Mouse (Mus musculus) stomach, postnatal 0 days (tissue): Measurements from ENCODE around the gene Sdc3. TPM values are rescaled to one million over a fixed set of nuclear protein-coding genes. Genes with fewer than 3 reads are reported as not detected.

Source experiments
- ATAC-seq: fragments of 200-750 bp; cut with Nextera tagmentation; 2 replicates; pipeline ENCODE4 v1.8.0; 2017; ENCODE audit not compliant: low FRiP score, low TSS enrichment
- DNase-seq: peaks from one replicate; pipeline ENCODE4 v3.0.0-alpha.2; 2016; ENCODE audit warnings: low spot score
- H3K27ac ChIP-seq: fragments of 300-500 bp; sonication (generic); replicated peaks from 2 replicates; pipeline ENCODE4 v1.5.1; 2014; ENCODE audit warnings: mild to moderate bottlenecking, control low read depth
- H3K27me3 ChIP-seq: fragments of 300-500 bp; sonication (generic); 2 replicates; pipeline ENCODE4 v1.6.1; 2014; ENCODE audit warnings: low read length; ENCODE audit not compliant: control insufficient read depth, insufficient read depth
- H3K36me3 ChIP-seq: fragments of 300-500 bp; sonication (generic); 2 replicates; pipeline ENCODE4 v1.6.1; 2014; ENCODE audit warnings: low read length, mixed read lengths; ENCODE audit not compliant: control insufficient read depth, insufficient read depth
- H3K4me1 ChIP-seq: fragments of 300-500 bp; sonication (generic); replicated peaks from 2 replicates; pipeline ENCODE4 v1.6.1; 2014; ENCODE audit warnings: antibody characterized with exemption; ENCODE audit not compliant: control insufficient read depth, insufficient read depth
- H3K4me2 ChIP-seq: fragments of 300-500 bp; sonication (generic); replicated peaks from 2 replicates; pipeline ENCODE4 v1.6.1; 2014; ENCODE audit warnings: low read depth, mild to moderate bottlenecking, control low read depth, moderate library complexity
- H3K4me3 ChIP-seq: fragments of 300-500 bp; sonication (generic); 2 replicates; pipeline ENCODE4 v1.5.1; 2014; ENCODE audit warnings: low read depth, low read length, control low read depth
- H3K9ac ChIP-seq: fragments of 300-500 bp; sonication (generic); 2 replicates; pipeline ENCODE4 v1.6.1; 2014; ENCODE audit warnings: mild to moderate bottlenecking, low read length, control low read depth, mixed read lengths
- H3K9me3 ChIP-seq: fragments of 300-500 bp; sonication (generic); 2 replicates; pipeline ENCODE4 v1.6.1; 2016; ENCODE audit warnings: low read length; ENCODE audit not compliant: control insufficient read depth
- CTCF ChIP-seq: IDR thresholded peaks from 2 replicates; pipeline ENCODE4 v1.5.1; 2016; ENCODE audit warnings: antibody characterized with exemption, low read depth, mild to moderate bottlenecking, moderate library complexity
- EP300 ChIP-seq: optimal IDR thresholded peaks from 2 replicates; pipeline ENCODE3; 2016; ENCODE audit warnings: antibody characterized with exemption
- WGBS: fragments of 180-500 bp; shearing (Covaris S2); extraction: QIAGEN DNeasy Blood & Tissue Kit; methylation state at CpG from one replicate; pipeline ENCODE4 v1.1.7; 2014; 5-methylcytosine and 5-hydroxymethylcytosine counted together
- polyA plus RNA-seq: library from polyadenylated mRNA; unstranded; fragments of >200 nt; fragmentation: Nextera tagmentation; extraction: Ambion mirVana; gene quantifications from 2 replicates; pipeline ENCODE4 v1.2.1, GENCODE M21; 2015

The Sdc3 gene
- polyA plus RNA-seq: 11.0 and 12.8 TPM in 2 replicates

DNA sequence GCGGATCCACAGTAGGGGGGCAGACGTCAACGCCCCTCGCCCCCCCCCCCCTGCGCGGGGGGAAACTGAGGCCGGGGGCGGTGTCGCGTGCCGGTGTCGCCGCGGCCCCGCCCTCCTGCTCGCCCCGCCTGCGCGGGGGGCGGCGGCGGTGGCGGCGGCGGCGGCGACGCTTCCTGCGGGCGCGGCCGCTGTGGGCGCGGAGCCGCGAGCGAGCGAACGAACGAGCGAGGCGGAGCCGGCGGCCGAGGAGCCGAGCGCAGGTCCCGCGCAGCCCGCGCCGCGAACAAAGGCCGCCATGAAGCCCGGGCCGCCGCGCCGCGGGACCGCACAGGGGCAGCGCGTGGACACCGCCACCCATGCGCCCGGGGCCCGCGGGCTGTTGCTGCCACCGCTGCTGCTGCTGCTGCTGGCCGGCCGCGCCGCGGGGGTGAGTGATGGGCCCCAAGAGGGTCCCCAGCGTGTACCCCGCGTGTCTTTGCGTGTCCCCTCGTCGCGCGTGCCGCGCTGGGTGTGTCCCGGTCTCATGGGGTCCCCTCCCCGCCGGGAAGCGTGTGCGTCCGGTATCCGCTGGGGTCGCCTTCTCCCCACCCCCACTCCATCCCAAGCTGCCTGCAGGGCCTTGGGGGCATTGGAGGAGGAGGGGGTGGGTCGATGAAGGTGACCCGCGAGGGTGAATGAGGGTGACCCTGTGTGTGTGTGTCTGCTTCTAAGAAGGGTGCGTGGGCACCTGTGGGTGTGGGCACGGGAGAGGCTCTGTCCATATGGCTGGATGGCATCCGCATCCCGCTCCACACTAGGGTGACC, at the start of gene Sdc3:
Gene Sdc3 (plus strand): TSS at position 162 of the 804 bp plus-strand sequence.
- Histone ChIP-seq H3K27me3 (no peaks in the 10 kb centered on the region), H3K36me3 (no peaks in the 10 kb centered on the region), H3K9me3 (no peaks in the 10 kb centered on the region), H3K9ac (peak within 1 kb of the TSS; percentile 89), H3K4me2 (peak within 1 kb of the TSS; percentile 97), H3K4me1 (no peaks in the 10 kb centered on the region; the same call in 1 of the 2 replicates), H3K4me3 (peak within 1 kb of the TSS; percentile 80), H3K27ac (peak within 1 kb of the TSS; percentile 71)
- WGBS: 2% methylated on average over 47 of the region's 99 CpGs
- DNase-seq (peak; percentile 60), ATAC-seq (peak; percentile 36)
- TF ChIP-seq CTCF: no peak
- no peak for TF ChIP-seq EP300

DNA sequence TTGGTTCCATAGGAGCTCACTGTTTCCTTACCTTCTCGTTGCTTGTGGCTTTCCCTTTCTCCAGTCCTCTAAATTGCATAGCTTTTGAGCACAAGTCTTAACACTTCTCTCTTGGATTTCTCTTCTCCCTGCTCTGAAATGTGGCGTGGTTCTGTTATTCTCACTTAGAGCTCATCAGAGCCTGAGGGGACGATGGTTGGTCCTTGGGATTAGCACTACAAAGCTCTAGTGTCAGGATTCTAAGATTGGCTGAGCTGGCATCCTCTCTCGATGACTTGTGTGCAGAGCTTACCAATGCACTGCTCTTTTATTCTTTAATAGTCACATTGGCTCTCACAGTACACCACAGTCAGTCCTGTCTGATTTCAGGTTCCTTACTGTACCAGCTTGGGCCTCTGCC, 48.3 kb upstream of the Sdc3 start:
- Histone ChIP-seq H3K36me3 (peaks cover 29% of the 10 kb centered on the region), H3K4me3 (no peak overlapping the region), H3K4me1 (no peaks in the 10 kb centered on the region), H3K9ac (no peak overlapping the region), H3K4me2 (no peak overlapping the region), H3K27me3 (no peaks in the 10 kb centered on the region), H3K27ac (no peak overlapping the region), H3K9me3 (no peaks in the 10 kb centered on the region)
- no peak for ATAC-seq
- no peak for DNase-seq
- 72% methylated on average over 4 of the region's 4 CpGs for WGBS
- TF ChIP-seq EP300: no peak
- TF ChIP-seq CTCF: no peak

- Histone ChIP-seq H3K27me3 (no peaks in the 10 kb centered on the region), H3K4me1 (no peaks in the 10 kb centered on the region), H3K4me3 (no peak overlapping the region), H3K4me2 (no peak overlapping the region), H3K27ac (no peak overlapping the region), H3K9ac (no peak overlapping the region), H3K9me3 (no peaks in the 10 kb centered on the region), H3K36me3 (peaks cover 39% of the 10 kb centered on the region)
- 61% methylated on average over 5 of the region's 5 CpGs for WGBS
- no peak for TF ChIP-seq CTCF
- ATAC-seq: peak; percentile 77
- DNase-seq: peak; percentile 25
Measured at GRCm38 (mm10) chr4:130745561-130746306, 46.6 kb upstream of the Sdc3 start.

DNA sequence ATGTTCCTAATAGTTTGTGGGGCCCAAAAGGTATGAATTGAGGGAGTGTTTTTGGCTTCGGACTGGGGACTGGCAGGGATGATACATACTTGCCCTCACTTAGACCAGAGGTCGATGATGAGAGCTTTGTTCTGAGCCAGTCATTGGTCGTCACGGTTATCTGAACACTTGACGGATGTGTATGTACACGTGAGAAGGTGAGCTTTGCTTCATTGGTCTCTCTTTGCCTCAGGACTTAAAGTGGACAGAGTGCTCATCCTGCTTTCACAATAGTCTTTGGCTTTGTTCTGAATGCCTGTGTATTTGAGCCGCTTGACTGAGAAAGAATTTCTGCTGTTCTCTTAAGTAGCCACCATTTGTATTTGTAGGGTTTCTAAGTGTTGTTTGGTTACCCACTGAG, 42.8 kb upstream of the Sdc3 start:
- H3K4me3 ChIP-seq: no peak overlapping the region

GRCm38 (mm10) chr4:130751966-130752365, 40.4 kb upstream of the Sdc3 start:
- no peak for ATAC-seq
- peaks cover 54% of the 10 kb centered on the region for H3K36me3 ChIP-seq
- no peak overlapping the region for H3K9ac ChIP-seq

More for the DNA sequence above, 42.8 kb upstream of the Sdc3 start:
- Histone ChIP-seq H3K36me3 (peaks cover 56% of the 10 kb centered on the region), H3K9ac (no peak overlapping the region), H3K27ac (no peak overlapping the region), H3K27me3 (no peaks in the 10 kb centered on the region), H3K4me2 (no peak overlapping the region), H3K4me1 (no peaks in the 10 kb centered on the region), H3K9me3 (no peaks in the 10 kb centered on the region)
- DNase-seq: no peak
- WGBS: 58% methylated on average over 7 of the region's 7 CpGs
- TF ChIP-seq CTCF: no peak
- no peak for TF ChIP-seq EP300
- ATAC-seq: no peak

GRCm38 (mm10) chr4:130752591-130752990, 39.7 kb upstream of the Sdc3 start:
- H3K9me3 ChIP-seq: no peaks in the 10 kb centered on the region
- no peak overlapping the region for H3K27ac ChIP-seq
- 77% methylated on average over 7 of the region's 7 CpGs for WGBS
- H3K36me3 ChIP-seq: peaks cover 49% of the 10 kb centered on the region
- ATAC-seq: no peak
- no peak for DNase-seq
- H3K4me3 ChIP-seq: no peak overlapping the region
- TF ChIP-seq CTCF (no peak), EP300 (no peak)
- H3K27me3 ChIP-seq: no peaks in the 10 kb centered on the region
- no peaks in the 10 kb centered on the region for H3K4me1 ChIP-seq
- H3K9ac ChIP-seq: no peak overlapping the region
- H3K4me2 ChIP-seq: no peak overlapping the region

More at GRCm38 (mm10) chr4:130751966-130752365, 40.4 kb upstream of the Sdc3 start:
- no peak for DNase-seq
- H3K4me1 ChIP-seq: no peaks in the 10 kb centered on the region
- WGBS: 94% methylated on average over 2 of the region's 2 CpGs
- no peak overlapping the region for H3K4me3 ChIP-seq
- H3K4me2 ChIP-seq: no peak overlapping the region
- H3K9me3 ChIP-seq: no peaks in the 10 kb centered on the region
- no peaks in the 10 kb centered on the region for H3K27me3 ChIP-seq
- no peak for TF ChIP-seq CTCF
- H3K27ac ChIP-seq: no peak overlapping the region
